Mouse (Mus musculus) CH12.LX (cell line): ENCODE results near the gene Pip5k1c. TPM values are rescaled to one million over a fixed set of nuclear protein-coding genes. Genes with fewer than 3 reads are reported as not detected.

ENCODE experiments used
- DNase-seq: peaks from one replicate; pipeline ENCODE4 v3.0.0-alpha.2; 2013; ENCODE audit errors: extremely low read depth
- H3K27ac ChIP-seq: 2 replicates; pipeline ENCODE4 v1.5.1; 2012; ENCODE audit warnings: low read depth, mild to moderate bottlenecking, control low read depth, moderate library complexity; ENCODE audit not compliant: insufficient read depth
- H3K27me3 ChIP-seq: replicated peaks from 2 replicates; pipeline ENCODE3; 2012; ENCODE audit warnings: inconsistent platforms
- H3K36me3 ChIP-seq, 2 experiments: replicated peaks in 1 of 2; 2 replicates each; pipeline versions ENCODE3 to v1.6.1; 2012; ENCODE audit warnings: inconsistent platforms in 1 of 2, low read length in 1 of 2, mild to moderate bottlenecking in 1 of 2, mixed read lengths in 1 of 2, moderate library complexity in 1 of 2; ENCODE audit not compliant: control insufficient read depth in 1 of 2, insufficient read depth in 1 of 2
- H3K4me1 ChIP-seq, 2 experiments: 2 replicates each; pipeline ENCODE4 v1.6.1; 2012; ENCODE audit warnings: inconsistent platforms in 1 of 2, moderate library complexity in 1 of 2; ENCODE audit not compliant: insufficient read depth in 2 of 2, control insufficient read depth in 1 of 2
- H3K4me2 ChIP-seq: 2 replicates; pipeline ENCODE4 v1.6.1; 2012; ENCODE audit warnings: low read depth, mild to moderate bottlenecking, control low read depth; ENCODE audit not compliant: poor library complexity, insufficient read depth, severe bottlenecking
- H3K4me3 ChIP-seq, 3 experiments: fragments of 150-350 bp in 1 of 3; sonication (generic) in 1 of 3; replicated peaks in 1 of 3; 2 replicates each; pipeline versions ENCODE3 to v1.5.1; 2011 to 2012; ENCODE audit warnings: low read depth in 2 of 3, low read length in 2 of 3, mild to moderate bottlenecking in 2 of 3, moderate library complexity in 2 of 3, control low read depth in 1 of 3, improper control_type of control experiment in 1 of 3, inconsistent platforms in 1 of 3, mixed read lengths in 1 of 3; ENCODE audit not compliant: poor library complexity in 1 of 3
- H3K79me2 ChIP-seq: replicated peaks from 2 replicates; pipeline ENCODE4 v1.6.1; 2012; ENCODE audit warnings: mild to moderate bottlenecking, moderate library complexity; ENCODE audit not compliant: control insufficient read depth, poor library complexity, insufficient read depth, severe bottlenecking; ENCODE audit errors: extremely low read depth
- H3K9ac ChIP-seq: 2 replicates; pipeline ENCODE4 v1.6.1; 2012; ENCODE audit warnings: low read depth, mild to moderate bottlenecking, control low read depth, moderate library complexity; ENCODE audit not compliant: insufficient read depth
- H3K9me3 ChIP-seq: replicated peaks from 2 replicates; pipeline ENCODE3; 2012; ENCODE audit warnings: low read length, inconsistent platforms, mixed read lengths
- BHLHE40 ChIP-seq: IDR thresholded peaks from 2 replicates; pipeline ENCODE4 v1.6.1; 2011; ENCODE audit warnings: mild to moderate bottlenecking, low read depth, low read length, improper control_type of control experiment
- CHD1 ChIP-seq: IDR thresholded peaks from 2 replicates; pipeline ENCODE4 v1.6.1; 2012; ENCODE audit warnings: low read depth, low read length, improper control_type of control experiment, inconsistent platforms
- E2F4 ChIP-seq: IDR thresholded peaks from 2 replicates; pipeline ENCODE4 v1.6.1; 2011; ENCODE audit warnings: low read depth, low read length, improper control_type of control experiment; ENCODE audit not compliant: insufficient replicate concordance
- EP300 ChIP-seq: IDR thresholded peaks from 2 replicates; pipeline ENCODE4 v1.6.1; 2011; ENCODE audit warnings: low read length, improper control_type of control experiment
- ETS1 ChIP-seq: conservative IDR thresholded peaks from 2 replicates; pipeline ENCODE4 v1.6.1; 2012; ENCODE audit warnings: low read depth, mild to moderate bottlenecking, inconsistent platforms, low read length, improper control_type of control experiment, moderate library complexity
- IRF4 ChIP-seq: IDR thresholded peaks from 2 replicates; pipeline ENCODE4 v1.6.1; 2014; ENCODE audit warnings: low read depth, mild to moderate bottlenecking, inconsistent platforms, low read length, improper control_type of control experiment
- JUND ChIP-seq: conservative IDR thresholded peaks from 2 replicates; pipeline ENCODE4 v1.6.1; 2011; ENCODE audit warnings: low read depth, low read length, improper control_type of control experiment
- KAT2A ChIP-seq: IDR thresholded peaks from 2 replicates; pipeline ENCODE4 v1.6.1; 2012; ENCODE audit warnings: low read length, improper control_type of control experiment, inconsistent platforms; ENCODE audit not compliant: insufficient replicate concordance
- MAFK ChIP-seq: IDR thresholded peaks from 2 replicates; pipeline ENCODE4 v1.6.1; 2011; ENCODE audit warnings: low read length, improper control_type of control experiment; ENCODE audit not compliant: insufficient replicate concordance
- MXI1 ChIP-seq: IDR thresholded peaks from 2 replicates; pipeline ENCODE4 v1.6.1; 2011; ENCODE audit warnings: mild to moderate bottlenecking, low read depth, low read length, improper control_type of control experiment
- NRF1 ChIP-seq: IDR thresholded peaks from 2 replicates; pipeline ENCODE4 v1.6.1; 2014; ENCODE audit warnings: low read depth, mild to moderate bottlenecking, inconsistent platforms, low read length, improper control_type of control experiment, moderate library complexity
- RAD21 ChIP-seq: IDR thresholded peaks from 2 replicates; pipeline ENCODE4 v1.6.1; 2011; ENCODE audit warnings: low read depth, mild to moderate bottlenecking, low read length, improper control_type of control experiment, moderate library complexity
- RCOR1 ChIP-seq: conservative IDR thresholded peaks from 2 replicates; pipeline ENCODE4 v1.6.1; 2012; ENCODE audit warnings: low read depth, mild to moderate bottlenecking, inconsistent platforms, low read length, improper control_type of control experiment
- SIN3A ChIP-seq: IDR thresholded peaks from 2 replicates; pipeline ENCODE4 v1.6.1; 2012; ENCODE audit warnings: low read length, improper control_type of control experiment, inconsistent platforms
- TBP ChIP-seq: conservative IDR thresholded peaks from 2 replicates; pipeline ENCODE4 v1.6.1; 2011; ENCODE audit warnings: low read depth, low read length, improper control_type of control experiment
- USF1 ChIP-seq: IDR thresholded peaks from 2 replicates; pipeline ENCODE4 v1.6.1; 2014; ENCODE audit warnings: low read depth, mild to moderate bottlenecking, inconsistent platforms, low read length, improper control_type of control experiment
- ZMIZ1 ChIP-seq: IDR thresholded peaks from 2 replicates; pipeline ENCODE4 v1.6.1; 2012; ENCODE audit warnings: low read depth, mild to moderate bottlenecking, inconsistent platforms, low read length, improper control_type of control experiment
- ZNF384 ChIP-seq: IDR thresholded peaks from 2 replicates; pipeline ENCODE4 v1.6.1; 2012; ENCODE audit warnings: low read depth, low read length, improper control_type of control experiment, inconsistent platforms
- dilution Hi-C: fragments of 300-500 bp; cut with MboI; formaldehyde crosslinking; loops from 2 replicates; pipeline ENCODE4 v1.14.3; 2020; ENCODE audit warnings: low sequenced_read_pairs; ENCODE audit not compliant: extremely low pct_unique_long_range_greater_than_20kb, extremely low pct_ligation_motif_present
- in situ Hi-C: fragments of 300-500 bp; cut with MboI; formaldehyde crosslinking; loops from 3 replicates; pipeline ENCODE4 v1.14.3; 2019; ENCODE audit warnings: low sequenced_read_pairs, low pct_ligation_motif_present, low pct_unique_long_range_greater_than_20kb, mixed read lengths
- polyA plus RNA-seq: library from polyadenylated mRNA; unstranded; fragments of >175 nt; gene quantifications from 2 replicates; pipeline ENCODE4 v1.2.1, GENCODE M21; 2012; ENCODE audit warnings: low read depth; ENCODE audit not compliant: insufficient read length
- total RNA-seq, 2 experiments: library from RNA; depleted of rRNA; stranded (reverse); fragments of 300-350 nt in 1 of 2; fragments of >200 nt in 1 of 2; gene quantifications; 2 replicates each; pipeline ENCODE4 v1.2.3; 2012 to 2014

Pip5k1c gene
- total and polyA plus RNA-seq, 3 experiments: 11.4 to 51.4 (median 12.6) TPM

DNA sequence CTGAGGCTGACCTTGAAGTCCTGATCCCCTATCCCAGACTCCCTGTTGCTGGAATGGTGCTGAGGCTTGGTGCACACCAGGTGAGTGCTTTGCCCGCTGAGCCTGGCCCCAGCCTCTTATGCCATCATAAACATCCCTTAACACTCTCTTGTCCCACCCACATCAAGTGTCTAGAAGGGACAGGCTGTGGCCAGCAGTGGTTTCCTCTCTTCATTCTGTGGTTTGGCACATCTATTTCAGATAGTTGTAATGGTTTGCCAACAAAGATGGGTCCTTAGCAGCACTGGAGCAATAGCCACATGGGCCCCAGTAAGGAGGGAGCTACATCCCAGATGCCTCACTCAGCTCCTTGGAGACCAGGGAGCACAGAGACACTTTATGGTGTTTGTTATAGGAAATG is 37.9 kb upstream of the Pip5k1c start:
- Histone ChIP-seq H3K4me3 (no peak overlapping the region), H3K4me2 (no peak overlapping the region), H3K9ac (no peak overlapping the region), H3K4me1 (peaks cover 5 to 12% of the 10 kb centered on the region in 2 experiments), H3K36me3 (peaks cover 8 to 25% of the 10 kb centered on the region in 2 experiments), H3K9me3 (peaks cover 12% of the 10 kb centered on the region), H3K27ac (no peak overlapping the region), H3K27me3 (no peaks in the 10 kb centered on the region), H3K79me2 (no peaks in the 10 kb centered on the region)
- in situ Hi-C loops (no loop called here), dilution Hi-C loops (no loop called here)
- TF ChIP-seq CHD1 (no peak), NRF1 (no peak), RAD21 (no peak), RCOR1 (no peak), ETS1 (no peak), IRF4 (no peak), TBP (no peak), E2F4 (no peak)
- DNase-seq: no peak

DNA sequence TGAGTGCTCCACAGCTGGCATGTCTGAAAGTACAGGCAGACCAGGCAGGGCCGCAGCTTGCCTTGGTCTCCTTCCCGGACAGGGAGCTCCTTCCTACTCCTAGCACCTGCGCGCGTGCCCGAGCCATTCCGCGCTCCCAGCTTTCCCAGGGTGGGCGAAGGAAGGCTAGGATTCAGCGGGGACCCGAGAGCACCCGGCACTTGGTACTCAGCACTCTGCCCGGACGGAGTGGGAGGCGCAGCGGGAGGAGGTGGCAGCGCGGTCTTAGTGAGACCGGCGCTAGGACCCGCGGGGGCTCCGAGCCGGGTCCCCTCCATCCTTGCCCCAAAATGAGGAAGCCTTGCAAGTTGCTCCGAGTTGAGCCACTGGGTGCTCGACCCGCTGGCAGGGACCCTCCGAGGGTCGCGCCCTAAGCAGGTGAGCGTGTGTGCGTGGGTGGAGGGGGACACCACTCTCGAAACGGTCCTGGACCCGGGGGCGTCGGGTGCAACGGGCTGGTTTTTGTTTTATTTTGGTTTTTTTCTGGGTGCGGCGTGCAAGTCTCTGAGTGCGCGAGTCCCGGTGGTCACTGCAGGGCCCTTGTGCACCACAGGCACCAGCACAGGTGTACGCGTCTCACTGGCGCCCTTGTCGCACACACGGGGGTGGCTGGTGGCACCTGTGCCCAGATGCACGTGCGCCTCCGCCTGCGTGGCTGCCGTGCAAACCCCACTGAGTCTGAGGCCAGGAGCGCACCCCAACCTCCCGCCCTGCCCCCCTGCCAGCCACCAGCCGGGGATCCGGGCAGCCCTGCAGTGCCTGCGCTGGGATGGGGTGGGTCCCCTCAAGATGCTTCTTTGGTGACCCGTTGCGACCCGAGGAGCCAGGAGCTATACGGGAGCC is 35.4 kb upstream of the Pip5k1c start:
- no peak overlapping the region for H3K4me3 ChIP-seq

More for the DNA sequence above, 35.4 kb upstream of the Pip5k1c start:
- peaks cover 16 to 32% of the 10 kb centered on the region in 2 experiments for H3K4me1 ChIP-seq
- peaks cover 22% of the 10 kb centered on the region for H3K9me3 ChIP-seq
- H3K36me3 ChIP-seq: peaks cover 5 to 22% of the 10 kb centered on the region in 2 experiments
- no peak for DNase-seq
- dilution Hi-C loops: no loop called here
- H3K9ac ChIP-seq: no peak overlapping the region
- no peaks in the 10 kb centered on the region for H3K79me2 ChIP-seq
- no peak overlapping the region for H3K27ac ChIP-seq
- no peak overlapping the region for H3K4me2 ChIP-seq
- TF ChIP-seq RAD21 (no peak), E2F4 (no peak), ETS1 (no peak), EP300 (no peak), BHLHE40 (no peak), MXI1 (no peak), ZMIZ1 (no peak), ZNF384 (no peak), KAT2A (no peak), JUND (no peak), MAFK (no peak), RCOR1 (no peak), USF1 (no peak), SIN3A (no peak)
- no peaks in the 10 kb centered on the region for H3K27me3 ChIP-seq
- in situ Hi-C loops: no loop called here
